Mouse (Mus musculus): ENCODE results near the gene Ctnnbip1. TPM values are rescaled to one million over a fixed set of nuclear protein-coding genes. Genes with fewer than 3 reads are reported as not detected.

Gene Ctnnbip1
- total and polyA plus RNA-seq, 2 experiments from 2014 or later: 105 to 134 TPM

- no peaks in the 10 kb centered on the region for H3K9me3 ChIP-seq (ENCODE audit: low read length)
- DNase-seq (no peak), ATAC-seq (no peak)
- WGBS: 83% methylated on average over 6 of the region's 6 CpGs
- no peak for TF ChIP-seq CTCF (IDR thresholded peaks at IDR 0.05; ENCODE audit: low read depth)
- H3K4me2 ChIP-seq (ENCODE audit: low read depth): no peak overlapping the region
- no peak overlapping the region for H3K9ac ChIP-seq
- H3K36me3 ChIP-seq (ENCODE audit: insufficient read depth): no peaks in the 10 kb centered on the region
- H3K27ac ChIP-seq (ENCODE audit: low read depth, low read length): no peak overlapping the region
- H3K27me3 ChIP-seq (ENCODE audit: insufficient read depth, low read length): no peaks in the 10 kb centered on the region
- no peaks in the 10 kb centered on the region for H3K4me1 ChIP-seq (ENCODE audit: insufficient read depth)
- H3K4me3 ChIP-seq (ENCODE audit: low read depth, low read length): no peak overlapping the region
Observed at GRCm38 (mm10) chr4:149599549-149599948, 81.5 kb downstream of the Ctnnbip1 start.

DNA sequence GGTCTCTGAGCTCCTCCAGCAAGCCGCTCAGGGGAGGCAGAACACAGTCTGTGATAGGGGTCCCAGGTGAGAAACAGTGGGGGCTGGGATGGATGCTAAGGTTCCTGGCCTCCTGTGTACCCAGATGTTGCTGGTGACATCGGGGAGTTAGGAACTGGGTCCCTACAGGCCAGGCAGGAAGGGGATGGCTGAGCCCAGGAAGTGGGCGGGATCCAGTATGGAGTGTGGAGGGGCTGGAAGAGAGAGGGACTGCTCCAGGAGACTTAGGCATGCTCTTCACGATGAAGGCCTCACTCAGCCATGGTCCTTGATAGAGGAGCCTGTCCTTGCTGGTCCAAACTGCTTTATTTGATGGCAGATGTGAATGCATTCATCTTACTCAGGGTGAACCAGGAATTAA, 82.1 kb downstream of the Ctnnbip1 start:
- Histone ChIP-seq H3K4me3 (ENCODE audit: low read depth, low read length) (no peak overlapping the region), H3K27me3 (ENCODE audit: insufficient read depth, low read length) (no peaks in the 10 kb centered on the region), H3K27ac (ENCODE audit: low read depth, low read length) (no peak overlapping the region), H3K9me3 (ENCODE audit: low read length) (no peaks in the 10 kb centered on the region), H3K4me2 (ENCODE audit: low read depth) (no peak overlapping the region), H3K4me1 (ENCODE audit: insufficient read depth) (no peaks in the 10 kb centered on the region), H3K9ac (no peak overlapping the region), H3K36me3 (ENCODE audit: insufficient read depth) (no peaks in the 10 kb centered on the region)
- no peak for TF ChIP-seq CTCF (IDR thresholded peaks at IDR 0.05; ENCODE audit: low read depth)
- ATAC-seq: no peak
- 93% methylated on average over 4 of the region's 4 CpGs for WGBS
- DNase-seq: no peak

GRCm38 (mm10) chr4:149601484-149601883, 83.4 kb downstream of the Ctnnbip1 start:
- Histone ChIP-seq H3K4me1 (ENCODE audit: insufficient read depth) (no peaks in the 10 kb centered on the region), H3K4me3 (ENCODE audit: low read depth, low read length) (no peak overlapping the region), H3K27ac (ENCODE audit: low read depth, low read length) (no peak overlapping the region), H3K27me3 (ENCODE audit: insufficient read depth, low read length) (no peaks in the 10 kb centered on the region), H3K9ac (no peak overlapping the region), H3K4me2 (ENCODE audit: low read depth) (no peak overlapping the region), H3K9me3 (ENCODE audit: low read length) (no peaks in the 10 kb centered on the region), H3K36me3 (ENCODE audit: insufficient read depth) (no peaks in the 10 kb centered on the region)
- no peak for ATAC-seq
- TF ChIP-seq CTCF (IDR thresholded peaks at IDR 0.05; ENCODE audit: low read depth): no peak
- 18% methylated on average over 4 of the region's 4 CpGs for WGBS
- no peak for DNase-seq

GRCm38 (mm10) chr4:149602236-149602635, 84.2 kb downstream of the Ctnnbip1 start:
- no peaks in the 10 kb centered on the region for H3K9me3 ChIP-seq (ENCODE audit: low read length)
- no peak for ATAC-seq
- 31% methylated on average over 7 of the region's 7 CpGs for WGBS

GRCm38 (mm10) chr4:149603860-149604259, 85.8 kb downstream of the Ctnnbip1 start:
- H3K4me2 ChIP-seq (ENCODE audit: low read depth): no peak overlapping the region
- DNase-seq: no peak
- H3K4me3 ChIP-seq (ENCODE audit: low read depth, low read length): no peak overlapping the region
- no peaks in the 10 kb centered on the region for H3K4me1 ChIP-seq (ENCODE audit: insufficient read depth)
- TF ChIP-seq CTCF (IDR thresholded peaks at IDR 0.05; ENCODE audit: low read depth): no peak
- no peaks in the 10 kb centered on the region for H3K27me3 ChIP-seq (ENCODE audit: insufficient read depth, low read length)
- no peak overlapping the region for H3K27ac ChIP-seq (ENCODE audit: low read depth, low read length)
- H3K9ac ChIP-seq: no peak overlapping the region
- no peaks in the 10 kb centered on the region for H3K36me3 ChIP-seq (ENCODE audit: insufficient read depth)
- no peak for ATAC-seq
- no peaks in the 10 kb centered on the region for H3K9me3 ChIP-seq (ENCODE audit: low read length)
- 76% methylated on average over 1 of the region's 1 CpGs for WGBS

More at GRCm38 (mm10) chr4:149602236-149602635, 84.2 kb downstream of the Ctnnbip1 start:
- Histone ChIP-seq H3K4me2 (ENCODE audit: low read depth) (no peak overlapping the region), H3K9ac (no peak overlapping the region), H3K36me3 (ENCODE audit: insufficient read depth) (no peaks in the 10 kb centered on the region), H3K27ac (ENCODE audit: low read depth, low read length) (no peak overlapping the region), H3K27me3 (ENCODE audit: insufficient read depth, low read length) (no peaks in the 10 kb centered on the region), H3K4me3 (ENCODE audit: low read depth, low read length) (no peak overlapping the region), H3K4me1 (ENCODE audit: insufficient read depth) (no peaks in the 10 kb centered on the region)
- TF ChIP-seq CTCF (IDR thresholded peaks at IDR 0.05; ENCODE audit: low read depth): no peak
- no peak for DNase-seq

- DNase-seq (no peak), ATAC-seq (no peak)
- no peaks in the 10 kb centered on the region for H3K4me1 ChIP-seq (ENCODE audit: insufficient read depth)
- no peak overlapping the region for H3K4me2 ChIP-seq (ENCODE audit: low read depth)
- no peak overlapping the region for H3K9ac ChIP-seq
- no peaks in the 10 kb centered on the region for H3K27me3 ChIP-seq (ENCODE audit: insufficient read depth, low read length)
- 79% methylated on average over 3 of the region's 3 CpGs for WGBS
- no peaks in the 10 kb centered on the region for H3K9me3 ChIP-seq (ENCODE audit: low read length)
- H3K4me3 ChIP-seq (ENCODE audit: low read depth, low read length): no peak overlapping the region
- no peaks in the 10 kb centered on the region for H3K36me3 ChIP-seq (ENCODE audit: insufficient read depth)
- no peak overlapping the region for H3K27ac ChIP-seq (ENCODE audit: low read depth, low read length)
- peak; percentile 34; the same call in 1 of the 2 replicates for TF ChIP-seq CTCF (IDR thresholded peaks at IDR 0.05; ENCODE audit: low read depth)
Observed at GRCm38 (mm10) chr4:149604518-149604917, 86.5 kb downstream of the Ctnnbip1 start.

GRCm38 (mm10) chr4:149606056-149606455, 88.0 kb downstream of the Ctnnbip1 start:
- no peak overlapping the region for H3K27ac ChIP-seq (ENCODE audit: low read depth, low read length)
- peak; percentile 42; the same call in 1 of the 2 replicates for ATAC-seq
- TF ChIP-seq CTCF (IDR thresholded peaks at IDR 0.05; ENCODE audit: low read depth): no peak
- 74% methylated on average over 18 of the region's 18 CpGs for WGBS
- no peaks in the 10 kb centered on the region for H3K27me3 ChIP-seq (ENCODE audit: insufficient read depth, low read length)
- H3K9me3 ChIP-seq (ENCODE audit: low read length): no peaks in the 10 kb centered on the region
- H3K36me3 ChIP-seq (ENCODE audit: insufficient read depth): no peaks in the 10 kb centered on the region
- no peak overlapping the region for H3K4me3 ChIP-seq (ENCODE audit: low read depth, low read length)
- peak; percentile 49 for DNase-seq
- H3K4me1 ChIP-seq (ENCODE audit: insufficient read depth): no peaks in the 10 kb centered on the region
- H3K9ac ChIP-seq: no peak overlapping the region
- H3K4me2 ChIP-seq (ENCODE audit: low read depth): no peak overlapping the region
